Mouse (Mus musculus) midbrain, embryonic 13.5 days (tissue): ENCODE results near the gene Fkrp. TPM values are rescaled to one million over a fixed set of nuclear protein-coding genes. Genes with fewer than 3 reads are reported as not detected.

ENCODE experiments used
- ATAC-seq: fragments of 200-750 bp; cut with Nextera tagmentation; 2 replicates; pipeline ENCODE4 v1.8.0; 2017; ENCODE audit warnings: mild to moderate bottlenecking, moderate TSS enrichment, moderate library complexity
- H3K27ac ChIP-seq: fragments of 300-500 bp; sonication (generic); 2 replicates; pipeline ENCODE4 v1.5.1; 2015; ENCODE audit warnings: inconsistent platforms, mild to moderate bottlenecking, moderate library complexity
- H3K27me3 ChIP-seq: fragments of 300-500 bp; sonication (generic); 2 replicates; pipeline ENCODE4 v1.6.1; 2015; ENCODE audit warnings: mild to moderate bottlenecking, inconsistent platforms
- H3K36me3 ChIP-seq: fragments of 300-500 bp; sonication (generic); 2 replicates; pipeline ENCODE4 v1.6.1; 2015; ENCODE audit warnings: mild to moderate bottlenecking, inconsistent platforms
- H3K4me1 ChIP-seq: fragments of 300-500 bp; sonication (generic); replicated peaks from 2 replicates; pipeline ENCODE4 v1.6.1; 2015; ENCODE audit warnings: inconsistent platforms
- H3K4me2 ChIP-seq: fragments of 300-500 bp; sonication (generic); replicated peaks from 2 replicates; pipeline ENCODE4 v1.6.1; 2015; ENCODE audit warnings: moderate library complexity, mild to moderate bottlenecking, inconsistent platforms
- H3K4me3 ChIP-seq: fragments of 300-500 bp; sonication (generic); replicated peaks from 2 replicates; pipeline ENCODE4 v1.5.1; 2015; ENCODE audit warnings: mild to moderate bottlenecking, inconsistent platforms
- H3K9ac ChIP-seq: fragments of 300-500 bp; sonication (generic); replicated peaks from 2 replicates; pipeline ENCODE4 v1.6.1; 2015; ENCODE audit warnings: mild to moderate bottlenecking, inconsistent platforms
- H3K9me3 ChIP-seq: fragments of 300-500 bp; sonication (generic); 2 replicates; pipeline ENCODE4 v1.6.1; 2016; ENCODE audit warnings: mild to moderate bottlenecking, inconsistent platforms
- WGBS: fragments of 180-500 bp; shearing (Covaris S2); methylation state at CpG from one replicate; pipeline ENCODE4 v1.1.7; 2015; 5-methylcytosine and 5-hydroxymethylcytosine counted together
- polyA plus RNA-seq: library from polyadenylated mRNA; unstranded; fragments of >200 nt; fragmentation: Nextera tagmentation; extraction: Ambion mirVana; gene quantifications from 2 replicates; pipeline ENCODE4 v1.2.1, GENCODE M21; 2015

Gene Fkrp
- polyA plus RNA-seq, 1 experiment from 2014 or later = 46.1 TPM

- no peak overlapping the region for H3K27ac ChIP-seq
Observed at GRCm38 (mm10) chr7:16843441-16844171, 27.1 kb upstream of the Fkrp start.

GRCm38 (mm10) chr7:16842645-16843063, 26.1 kb upstream of the Fkrp start, which contains the start of gene Prkd2:
Gene Prkd2 (plus strand): TSS chr7:16842902.
- Histone ChIP-seq H3K9me3 (no peaks in the 10 kb centered on the region), H3K27ac (peak within 1 kb of the TSS; percentile 54), H3K4me2 (peak within 1 kb of the TSS; percentile 91), H3K36me3 (peaks cover 41% of the 10 kb centered on the region), H3K4me1 (peaks cover 30% of the 10 kb centered on the region), H3K9ac (peak within 1 kb of the TSS; percentile 73), H3K27me3 (no peaks in the 10 kb centered on the region), H3K4me3 (peak within 1 kb of the TSS; percentile 62)
- ATAC-seq = peak; percentile 85
- WGBS = under 1% methylated on average over 31 of the region's 32 CpGs

More at GRCm38 (mm10) chr7:16843441-16844171, 27.1 kb upstream of the Fkrp start:
- Histone ChIP-seq H3K4me1 (peaks cover 30% of the 10 kb centered on the region), H3K36me3 (peaks cover 32% of the 10 kb centered on the region), H3K4me3 (peak overlapping the region; percentile 62), H3K27me3 (no peaks in the 10 kb centered on the region), H3K4me2 (peak overlapping the region; percentile 91), H3K9me3 (no peaks in the 10 kb centered on the region), H3K9ac (peak overlapping the region; percentile 73)
- 2% methylated on average over 32 of the region's 33 CpGs for WGBS
- ATAC-seq = 0 out of 2 replicates have a peak, but pooled peaks have one; percentile 7

- peak; percentile 3; the same call in 1 of the 2 replicates for ATAC-seq
- peak overlapping the region; percentile 73 for H3K9ac ChIP-seq
Observed at GRCm38 (mm10) chr7:16841561-16842560, 25.3 kb upstream of the Fkrp start.

GRCm38 (mm10) chr7:16841078-16841477, 24.5 kb upstream of the Fkrp start:
- no peaks in the 10 kb centered on the region for H3K27me3 ChIP-seq
- WGBS = 76% methylated on average over 4 of the region's 4 CpGs
- no peak overlapping the region for H3K9ac ChIP-seq
- H3K4me1 ChIP-seq = peaks cover 30% of the 10 kb centered on the region
- ATAC-seq = no peak
- no peak overlapping the region for H3K4me2 ChIP-seq
- peak overlapping the region; percentile 54; the same call in 1 of the 2 replicates for H3K27ac ChIP-seq
- H3K9me3 ChIP-seq = no peaks in the 10 kb centered on the region
- H3K36me3 ChIP-seq = peaks cover 51% of the 10 kb centered on the region
- no peak overlapping the region for H3K4me3 ChIP-seq

More at GRCm38 (mm10) chr7:16841561-16842560, 25.3 kb upstream of the Fkrp start:
- H3K4me2 ChIP-seq = peak overlapping the region; percentile 91
- H3K9me3 ChIP-seq = no peaks in the 10 kb centered on the region
- H3K4me3 ChIP-seq = peak overlapping the region; percentile 62
- H3K4me1 ChIP-seq = peaks cover 30% of the 10 kb centered on the region
- no peaks in the 10 kb centered on the region for H3K27me3 ChIP-seq
- H3K27ac ChIP-seq = peak overlapping the region; percentile 54
- peaks cover 49% of the 10 kb centered on the region for H3K36me3 ChIP-seq
- WGBS = 48% methylated on average over 11 of the region's 11 CpGs

GRCm38 (mm10) chr7:16840109-16840491, 23.6 kb upstream of the Fkrp start:
- Histone ChIP-seq H3K4me3 (no peak overlapping the region), H3K36me3 (peaks cover 59% of the 10 kb centered on the region), H3K27ac (no peak overlapping the region), H3K4me2 (no peak overlapping the region), H3K9ac (no peak overlapping the region), H3K4me1 (peaks cover 23% of the 10 kb centered on the region), H3K27me3 (no peaks in the 10 kb centered on the region), H3K9me3 (no peaks in the 10 kb centered on the region)
- 92% methylated on average over 2 of the region's 2 CpGs for WGBS
- no peak for ATAC-seq

GRCm38 (mm10) chr7:16839427-16840108, 23.0 kb upstream of the Fkrp start:
- no peak overlapping the region for H3K4me3 ChIP-seq
- H3K27ac ChIP-seq = no peak overlapping the region
- ATAC-seq = no peak
- H3K36me3 ChIP-seq = peaks cover 64% of the 10 kb centered on the region
- H3K4me1 ChIP-seq = peaks cover 18% of the 10 kb centered on the region
- no peaks in the 10 kb centered on the region for H3K27me3 ChIP-seq
- H3K9ac ChIP-seq = no peak overlapping the region
- H3K4me2 ChIP-seq = no peak overlapping the region
- 93% methylated on average over 12 of the region's 12 CpGs for WGBS
- H3K9me3 ChIP-seq = no peaks in the 10 kb centered on the region

GRCm38 (mm10) chr7:16838804-16839426, 22.4 kb upstream of the Fkrp start:
- WGBS = 90% methylated on average over 6 of the region's 6 CpGs
- Histone ChIP-seq H3K27me3 (no peaks in the 10 kb centered on the region), H3K4me2 (no peak overlapping the region)

GRCm38 (mm10) chr7:16837916-16838803, 21.6 kb upstream of the Fkrp start:
- Histone ChIP-seq H3K27me3 (no peaks in the 10 kb centered on the region), H3K4me1 (peaks cover 5% of the 10 kb centered on the region), H3K4me2 (no peak overlapping the region), H3K27ac (no peak overlapping the region), H3K36me3 (peaks cover 78% of the 10 kb centered on the region), H3K4me3 (no peak overlapping the region), H3K9ac (no peak overlapping the region), H3K9me3 (no peaks in the 10 kb centered on the region)
- 96% methylated on average over 18 of the region's 18 CpGs for WGBS
- no peak for ATAC-seq

More at GRCm38 (mm10) chr7:16838804-16839426, 22.4 kb upstream of the Fkrp start:
- Histone ChIP-seq H3K36me3 (peaks cover 70% of the 10 kb centered on the region), H3K4me1 (peaks cover 13% of the 10 kb centered on the region), H3K9ac (no peak overlapping the region), H3K27ac (no peak overlapping the region), H3K4me3 (no peak overlapping the region), H3K9me3 (no peaks in the 10 kb centered on the region)
- ATAC-seq = no peak

- Histone ChIP-seq H3K27ac (no peak overlapping the region), H3K9me3 (no peaks in the 10 kb centered on the region), H3K36me3 (peaks cover 100% of the 10 kb centered on the region), H3K4me3 (no peak overlapping the region), H3K27me3 (no peaks in the 10 kb centered on the region), H3K4me1 (0 out of 2 replicates have a peak, but pooled peaks cover 2% of the 10 kb centered on the region), H3K4me2 (no peak overlapping the region), H3K9ac (no peak overlapping the region)
- 91% methylated on average over 9 of the region's 9 CpGs for WGBS
- ATAC-seq = no peak
Observed at GRCm38 (mm10) chr7:16830449-16830848, 13.9 kb upstream of the Fkrp start.

GRCm38 (mm10) chr7:16827274-16827673, 10.7 kb upstream of the Fkrp start:
- no peak overlapping the region for H3K4me3 ChIP-seq
- no peak overlapping the region for H3K4me2 ChIP-seq
- H3K9ac ChIP-seq = no peak overlapping the region
- H3K27me3 ChIP-seq = no peaks in the 10 kb centered on the region
- WGBS = 86% methylated on average over 4 of the region's 4 CpGs
- no peak overlapping the region for H3K27ac ChIP-seq
- H3K36me3 ChIP-seq = peaks cover 98% of the 10 kb centered on the region
- ATAC-seq = no peak
- no peaks in the 10 kb centered on the region for H3K9me3 ChIP-seq
- peaks cover 19% of the 10 kb centered on the region for H3K4me1 ChIP-seq
